Mouse (Mus musculus) v-Abl transformed pro-B cells (cell line): ENCODE data around the gene Trim54.

Experiments
- in situ Hi-C, 2 experiments: fragments of 400-800 bp; cut with MboI; formaldehyde crosslinking; loops; one replicate each; pipeline ENCODE4 v1.15.1; 2025; ENCODE audit not compliant: unreplicated experiment in 2 of 2

Trim54 gene

DNA sequence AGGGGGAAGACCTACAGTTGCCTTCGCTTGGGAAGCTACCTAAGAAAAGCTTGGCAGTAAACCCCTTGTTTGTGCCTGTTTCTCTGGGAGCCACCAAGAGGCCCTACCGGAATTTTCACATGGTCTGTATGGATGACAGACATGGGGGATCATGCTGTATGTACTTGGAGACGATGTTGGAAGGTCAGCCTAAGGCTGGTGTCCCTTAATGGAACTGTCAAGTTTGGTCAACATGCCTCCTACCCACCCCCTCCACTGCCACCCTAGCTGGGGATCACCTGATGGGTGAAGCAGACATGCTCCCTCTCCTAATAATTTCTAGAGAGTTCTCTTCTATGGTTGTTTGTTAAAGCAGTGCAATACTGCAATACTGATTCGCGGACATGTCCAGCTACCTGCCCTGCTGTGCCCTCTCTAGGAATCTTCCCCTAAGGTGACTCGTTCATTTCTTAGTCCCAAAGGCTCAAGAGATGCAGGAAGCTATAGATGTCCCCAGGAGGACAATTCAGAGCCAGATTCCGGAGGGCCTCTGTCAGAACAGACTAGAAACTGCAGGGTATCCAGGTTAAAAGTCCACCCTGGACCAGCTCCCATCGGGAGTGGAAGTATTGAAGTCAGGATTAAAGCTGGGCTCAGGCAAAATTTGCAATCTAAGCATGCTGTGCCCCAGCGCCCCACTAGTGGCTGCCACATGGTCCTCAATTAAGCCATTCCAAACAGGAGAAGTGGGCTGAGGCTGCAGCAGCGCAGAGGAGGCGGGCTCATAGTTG lies 20.6 kb upstream of the Trim54 start:
- in situ Hi-C loops, result no loop called here

DNA sequence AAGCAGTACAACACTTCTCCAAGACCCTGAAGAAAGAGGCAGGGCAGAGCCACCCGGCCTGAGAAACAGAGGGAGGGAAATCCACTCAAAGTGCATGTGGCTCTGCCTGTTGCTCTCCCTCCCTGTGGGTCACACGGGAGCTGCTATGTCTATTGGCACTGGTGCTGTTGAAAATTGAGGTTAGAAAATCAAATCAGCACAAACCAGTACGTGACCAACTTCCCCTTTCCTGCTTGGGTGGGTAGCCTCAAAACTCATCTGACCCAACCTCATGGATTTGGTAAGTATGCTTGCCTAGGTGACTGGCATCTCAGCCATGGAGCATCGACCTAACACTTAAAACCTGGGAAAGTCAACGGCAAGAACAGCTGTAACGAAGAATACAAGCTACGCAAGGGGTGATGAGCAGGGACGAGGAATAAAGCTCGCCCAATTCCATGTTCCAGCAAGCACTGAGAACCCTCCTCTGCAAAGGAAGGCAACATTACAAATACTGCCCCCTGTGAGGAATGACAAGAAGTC lies 10.6 kb upstream of the Trim54 start, which contains the start of gene Dnajc5g:
Gene Dnajc5g (plus strand): TSS at position 472 of the 522 bp plus-strand sequence.
- in situ Hi-C loops, result loop anchor here in 1 of 2 experiments (10.0 kb wide), 1 partner anchor 101 kb away; no protein-coding TSS in a partner anchor

DNA sequence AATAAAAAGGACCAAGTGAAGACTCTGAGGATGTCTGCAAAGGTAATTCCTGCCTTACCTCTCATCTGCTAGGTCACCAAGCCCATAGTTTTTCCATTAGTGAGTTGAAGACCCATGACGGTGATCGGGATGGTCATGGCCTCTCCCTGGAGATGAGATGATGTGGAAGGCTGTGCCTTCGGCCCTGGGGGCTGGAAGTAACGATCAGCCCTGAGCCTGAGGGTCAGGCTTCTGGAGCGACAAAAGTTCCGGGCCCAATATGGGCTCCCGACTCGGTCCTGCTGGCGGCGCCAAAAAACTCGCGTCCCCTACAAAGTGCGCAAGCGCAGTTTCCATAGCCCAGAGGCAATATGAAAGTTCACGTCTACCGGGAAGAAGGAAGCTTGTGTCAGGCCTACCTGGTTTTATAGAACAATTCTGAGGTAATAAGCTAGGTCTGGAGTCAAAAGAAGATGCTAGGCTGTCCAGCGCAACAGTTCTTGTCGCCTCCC lies 8.5 kb upstream of the Trim54 start, which contains the start of gene Slc30a3:
Gene Slc30a3 (minus strand): TSS at position 238 of the 491 bp plus-strand sequence.
- in situ Hi-C loops, result loop anchor here in 1 of 2 experiments (10.0 kb wide), 1 partner anchor 103 kb away; no protein-coding TSS in a partner anchor

DNA sequence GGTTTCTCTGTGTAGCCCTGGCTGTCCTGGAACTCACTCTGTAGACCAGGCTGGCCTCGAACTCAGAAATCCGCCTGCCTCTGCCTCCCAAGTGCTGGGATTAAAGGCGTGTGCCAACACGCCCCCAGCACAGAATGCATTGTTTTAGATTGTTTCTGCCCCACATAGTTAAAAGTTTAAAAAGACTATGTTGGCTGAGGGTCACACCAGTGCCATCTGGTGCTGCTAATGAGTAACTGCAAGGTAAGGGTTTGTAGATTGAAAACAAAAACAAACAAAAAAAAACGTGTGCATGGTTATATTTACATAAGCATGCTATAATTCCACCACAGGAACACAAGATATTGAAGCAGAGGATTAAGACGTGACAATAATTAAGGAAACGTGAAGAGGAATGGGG lies 5.7 kb upstream of the Trim54 start:
- in situ Hi-C loops, result no loop called here

DNA sequence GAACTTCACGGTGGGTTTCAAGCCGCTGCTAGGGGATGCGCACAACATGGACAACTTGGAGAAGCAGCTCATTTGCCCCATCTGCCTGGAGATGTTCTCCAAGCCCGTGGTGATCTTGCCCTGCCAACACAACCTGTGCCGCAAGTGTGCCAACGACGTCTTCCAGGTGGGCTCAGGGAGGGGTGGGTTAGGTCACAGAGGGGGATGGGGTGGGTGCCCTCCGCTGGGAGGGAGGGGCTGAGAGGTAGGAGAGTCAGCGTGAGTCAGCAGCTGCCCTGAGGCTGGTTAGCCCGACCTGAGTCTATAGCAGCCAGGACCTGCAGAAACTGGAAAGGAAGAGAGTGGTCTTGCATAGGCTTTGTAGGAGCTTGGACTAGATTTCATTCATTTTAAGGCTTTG lies 400 bp downstream of the Trim54 start:
- in situ Hi-C loops, result no loop called here

DNA sequence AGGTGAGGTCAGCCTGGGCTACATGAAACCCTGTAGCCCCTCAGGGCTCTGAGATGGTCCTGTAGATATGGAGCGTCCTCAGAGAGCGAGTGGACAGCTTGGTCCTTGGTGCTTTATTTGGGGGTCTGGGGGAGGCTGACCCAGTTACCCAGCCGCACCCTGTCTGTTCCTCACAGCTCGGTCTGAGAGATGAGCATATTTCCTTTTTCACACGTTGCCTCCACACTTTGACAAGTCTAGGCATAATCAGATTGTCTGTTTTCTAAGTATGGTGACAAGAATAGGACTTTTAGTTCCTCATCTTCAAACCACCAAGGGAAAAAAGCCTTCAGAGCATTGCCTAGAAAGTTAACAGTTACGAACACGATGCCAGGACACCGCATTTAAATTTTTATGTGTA lies 4.6 kb downstream of the Trim54 start:
- in situ Hi-C loops, result no loop called here

DNA sequence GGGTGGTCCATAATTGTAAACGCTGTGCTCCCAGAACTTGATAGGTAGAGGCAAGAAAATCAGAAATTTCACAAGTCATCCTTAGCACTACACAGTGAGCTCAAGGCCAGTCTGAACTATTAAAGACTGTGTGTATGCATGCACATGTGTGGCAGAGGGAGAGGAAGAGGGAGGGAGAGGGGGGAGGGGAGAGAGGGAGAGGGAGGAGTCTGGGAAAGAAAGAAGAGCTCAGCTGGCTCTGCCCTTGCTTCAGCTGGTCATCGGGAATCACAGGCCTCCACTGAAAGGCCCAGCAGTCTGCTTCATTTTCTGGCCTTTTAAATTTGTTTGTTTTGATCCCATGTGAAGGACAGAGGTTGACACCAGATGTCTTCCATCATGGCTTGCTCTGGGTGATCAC lies 7.0 kb downstream of the Trim54 start:
- in situ Hi-C loops, result no loop called here

DNA sequence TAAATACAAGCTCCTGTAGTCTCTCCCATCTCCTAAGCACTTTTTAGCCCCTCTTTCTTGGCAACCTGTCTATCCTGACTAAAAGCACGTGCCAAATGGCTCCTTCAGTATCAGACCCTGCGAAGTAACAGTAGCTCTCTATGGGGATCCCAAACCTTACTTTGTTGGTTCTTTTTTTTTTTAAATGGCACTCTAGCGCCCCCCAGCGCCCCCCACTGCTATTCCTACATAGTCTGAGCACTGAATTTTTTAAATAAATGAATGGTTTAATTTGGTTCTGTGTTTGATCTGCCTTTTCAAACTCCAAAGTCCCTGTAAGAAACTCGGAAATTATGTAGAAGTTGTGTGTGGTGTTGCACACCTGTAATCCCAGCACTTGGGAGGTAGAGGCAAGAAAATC lies 9.5 kb downstream of the Trim54 start:
- in situ Hi-C loops, result no loop called here

DNA sequence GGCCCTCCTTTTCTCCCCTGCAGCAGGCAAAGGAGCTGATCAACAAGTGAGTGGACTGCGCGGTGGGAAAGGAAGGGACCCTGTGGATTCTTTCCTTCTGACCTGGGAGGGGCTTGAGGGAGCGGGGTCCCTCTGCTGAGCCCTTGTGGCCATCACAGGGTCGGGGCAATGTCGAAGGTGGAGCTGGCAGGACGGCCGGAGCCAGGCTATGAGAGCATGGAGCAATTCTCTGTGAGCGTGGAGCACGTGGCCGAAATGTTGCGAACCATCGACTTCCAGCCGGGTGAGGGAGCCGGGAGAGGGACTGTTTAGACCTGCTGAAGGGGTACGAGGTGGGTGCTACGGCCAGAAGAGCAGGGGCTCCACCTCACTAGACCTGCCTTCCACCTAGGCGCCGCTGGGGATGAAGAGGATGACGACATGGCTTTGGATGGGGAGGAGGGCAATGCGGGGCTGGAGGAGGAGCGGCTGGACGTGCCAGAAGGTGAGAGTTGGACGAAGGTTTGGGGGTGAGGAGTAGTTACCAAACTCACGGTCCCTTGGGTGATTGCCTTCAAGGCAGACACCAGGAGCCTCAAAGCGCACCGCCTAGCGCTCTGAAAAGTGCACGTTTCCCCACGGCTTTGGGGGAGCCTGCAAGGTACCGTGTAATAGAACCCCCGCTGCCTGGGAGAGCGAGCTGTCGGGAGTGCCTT lies 20.4 kb downstream of the Trim54 start:
- in situ Hi-C loops, result no loop called here

DNA sequence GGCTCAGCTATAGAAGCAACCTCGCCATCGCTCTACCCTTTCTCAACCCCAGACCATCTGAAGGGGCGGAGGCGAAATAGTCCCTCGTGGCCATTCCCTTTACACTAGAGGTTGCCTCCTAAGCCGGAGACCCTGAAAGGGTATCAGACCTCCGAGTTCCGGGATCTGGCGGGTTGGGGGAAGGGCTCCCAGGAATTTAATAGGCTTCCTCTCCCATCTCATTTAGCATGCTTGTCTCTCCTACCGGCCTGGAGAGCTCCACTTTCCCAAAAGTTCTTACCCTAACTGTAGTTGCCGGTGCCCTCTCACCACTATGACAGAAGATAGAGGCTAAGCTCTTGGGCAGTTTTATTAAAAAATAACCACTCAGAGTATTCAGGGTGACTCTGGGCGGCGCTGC lies 21.1 kb downstream of the Trim54 start:
- in situ Hi-C loops, result no loop called here

DNA sequence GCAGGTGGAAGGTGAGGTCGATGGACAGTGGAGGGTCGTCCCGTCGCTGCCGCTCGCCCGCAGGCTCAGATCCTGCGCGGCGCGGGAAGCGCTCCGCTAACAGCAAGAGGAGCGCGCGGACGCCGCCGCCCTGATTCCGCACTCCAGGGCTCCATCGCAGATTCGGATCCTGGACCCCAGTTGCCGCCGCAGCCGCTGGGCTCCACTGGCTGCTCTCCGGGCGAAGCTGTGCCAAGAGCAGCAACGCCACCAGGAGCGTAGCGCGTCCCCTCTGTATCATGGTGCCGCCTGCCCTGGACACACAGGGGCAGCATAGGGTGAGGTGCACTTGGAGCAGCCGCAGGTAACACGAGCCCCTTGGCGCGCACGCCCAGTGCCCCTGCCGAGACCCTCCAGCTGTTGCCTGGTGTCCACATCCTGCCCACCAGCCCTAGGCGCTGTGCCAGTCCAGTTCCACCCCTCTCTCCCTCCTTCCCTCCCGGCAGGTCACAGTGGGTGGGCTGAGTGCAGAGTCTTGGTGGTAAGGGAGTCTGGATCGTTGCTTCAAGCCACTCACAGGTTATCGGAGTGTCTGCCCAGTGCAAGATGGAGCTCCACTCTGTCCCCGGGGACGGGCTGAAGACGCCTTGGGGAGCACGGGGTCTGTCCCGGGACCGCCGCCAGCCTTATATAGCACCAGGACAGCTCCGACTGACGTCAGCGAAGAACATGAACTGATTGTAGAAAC lies 21.9 kb downstream of the Trim54 start, which contains the start of gene Ucn:
Gene Ucn (minus strand): TSS at position 589 of the 727 bp plus-strand sequence.
- in situ Hi-C loops, result no loop called here

DNA sequence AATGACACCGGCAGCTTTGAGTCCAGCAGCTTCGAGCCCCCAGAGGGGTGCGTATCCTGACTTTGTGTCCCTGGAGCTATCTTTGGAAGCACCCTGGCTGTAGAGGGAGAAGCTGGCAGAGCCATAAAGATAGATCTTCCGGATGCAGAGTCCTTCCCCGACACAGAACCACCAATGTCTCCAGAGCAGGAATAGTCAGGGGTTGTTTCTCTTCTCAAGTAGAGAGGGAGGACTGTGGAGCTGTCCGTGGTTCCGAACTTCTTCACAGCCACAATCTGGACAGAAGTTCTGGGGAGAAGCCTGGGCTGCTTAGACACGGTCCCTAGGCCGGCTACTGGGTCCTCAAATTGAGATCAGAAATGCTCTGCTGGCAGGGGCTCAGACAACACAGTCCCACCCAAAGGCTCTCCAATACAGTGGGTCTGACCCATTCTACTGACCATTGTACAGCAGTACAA lies 22.5 kb downstream of the Trim54 start:
- in situ Hi-C loops, result no loop called here

DNA sequence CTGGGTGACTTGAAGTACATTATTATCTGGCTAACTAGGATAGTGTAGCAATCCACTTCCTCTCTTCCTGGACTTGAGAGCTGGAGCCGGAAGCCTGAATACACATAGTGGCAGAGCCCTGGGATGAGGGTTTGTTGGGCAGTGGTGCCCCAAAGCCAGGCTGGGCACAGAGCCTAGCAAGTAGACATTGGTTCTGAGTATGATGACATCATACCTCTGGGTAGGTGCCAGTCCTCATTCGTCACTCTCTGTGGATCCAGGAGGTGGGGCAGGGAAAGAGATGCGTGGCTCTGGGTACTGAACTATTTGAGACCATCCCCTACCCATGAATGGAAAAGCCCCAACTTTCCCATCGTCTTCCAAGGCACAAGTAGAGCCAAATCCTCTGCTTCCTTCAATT lies 33.3 kb downstream of the Trim54 start:
- in situ Hi-C loops, result no loop called here

DNA sequence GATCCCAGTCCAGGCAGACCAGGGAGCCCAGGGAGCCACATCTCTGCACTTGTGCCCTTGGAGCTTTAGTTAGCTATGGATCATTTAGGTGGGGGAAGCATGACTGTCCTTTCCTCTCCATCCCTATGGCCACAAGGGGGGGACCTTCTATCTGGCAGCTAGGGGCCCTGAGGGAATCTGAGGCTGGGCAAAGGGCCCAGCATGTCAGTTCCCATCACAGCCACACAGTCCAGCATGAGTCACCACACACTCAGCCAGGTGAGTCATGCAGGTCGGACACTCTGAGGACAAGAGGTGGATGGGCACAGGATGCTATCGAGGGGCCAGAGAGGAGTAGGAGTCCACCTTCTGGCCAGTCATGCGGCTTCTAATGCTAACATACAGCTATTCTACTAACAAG lies 35.2 kb downstream of the Trim54 start:
- in situ Hi-C loops, result no loop called here

DNA sequence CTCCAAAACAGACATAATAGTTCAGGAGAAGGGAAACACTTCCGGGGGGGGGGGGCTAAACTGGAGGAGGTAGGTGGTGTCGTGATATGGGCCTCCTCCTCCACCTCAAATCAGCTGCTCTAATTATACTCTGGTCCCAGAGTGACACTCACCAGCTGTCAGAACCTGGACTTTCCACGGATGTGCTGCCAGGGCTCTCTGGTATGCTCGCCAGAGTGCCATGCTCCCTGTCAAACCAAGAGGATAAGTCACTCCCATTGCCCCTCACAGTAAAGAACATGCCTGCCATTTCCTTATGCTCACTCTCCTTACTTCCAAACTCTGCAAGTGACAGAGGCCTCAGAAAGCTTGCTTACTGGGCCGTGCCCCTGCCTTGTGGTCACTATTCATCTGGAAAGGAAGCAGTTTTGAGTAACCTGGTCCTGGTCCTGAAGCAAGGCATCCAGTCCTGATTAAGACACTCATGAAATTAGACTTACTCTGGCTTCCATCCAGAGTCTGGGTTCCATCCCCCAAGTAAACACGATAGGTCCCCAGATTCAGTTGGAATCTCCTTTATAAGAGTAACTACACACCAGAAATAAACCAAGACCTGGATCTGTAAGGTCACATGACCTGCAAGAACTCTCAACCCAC lies 37.1 kb downstream of the Trim54 start:
- in situ Hi-C loops, result no loop called here

DNA sequence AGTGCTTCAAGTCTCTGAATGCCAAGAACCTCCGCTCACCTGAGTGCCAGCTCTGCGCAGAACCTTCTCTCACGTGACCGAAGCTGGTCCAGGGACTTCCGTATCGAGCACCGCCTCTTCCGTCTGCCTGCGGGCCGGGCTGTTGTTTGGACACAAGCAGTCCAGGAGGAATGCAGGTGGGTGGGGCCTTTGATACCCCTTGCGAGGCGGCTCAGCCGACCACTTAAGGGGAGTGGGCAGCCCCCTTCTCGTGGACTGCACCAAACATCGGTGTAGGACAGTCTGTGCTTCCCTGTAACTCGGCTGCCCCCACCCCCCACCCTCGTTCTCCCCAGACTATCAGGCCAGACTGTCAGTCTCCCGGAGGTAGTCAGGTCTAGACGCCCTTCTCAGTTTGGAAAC lies 37.6 kb downstream of the Trim54 start, which contains the start of gene Mpv17:
Gene Mpv17 (minus strand): TSS at position 100 of the 402 bp plus-strand sequence.
- in situ Hi-C loops, result no loop called here

DNA sequence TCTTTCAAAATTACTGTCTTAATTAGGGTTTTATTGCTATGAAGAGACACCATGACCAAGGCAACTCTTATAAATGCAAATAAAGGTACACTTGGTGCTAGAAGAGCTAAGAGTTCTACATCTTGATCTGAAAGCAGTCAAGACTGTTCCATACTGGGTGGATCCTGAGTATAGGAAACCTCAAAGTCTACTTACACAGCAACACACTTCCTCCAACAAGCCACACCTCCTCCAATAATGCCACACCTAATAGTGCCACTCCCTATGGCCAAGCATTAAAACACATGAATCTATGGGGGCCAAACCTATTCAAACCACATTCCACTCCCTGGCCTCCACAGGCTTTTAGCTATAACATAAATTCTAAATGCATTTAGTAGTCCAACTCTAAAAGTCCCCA lies 46.0 kb downstream of the Trim54 start:
- in situ Hi-C loops, result no loop called here

DNA sequence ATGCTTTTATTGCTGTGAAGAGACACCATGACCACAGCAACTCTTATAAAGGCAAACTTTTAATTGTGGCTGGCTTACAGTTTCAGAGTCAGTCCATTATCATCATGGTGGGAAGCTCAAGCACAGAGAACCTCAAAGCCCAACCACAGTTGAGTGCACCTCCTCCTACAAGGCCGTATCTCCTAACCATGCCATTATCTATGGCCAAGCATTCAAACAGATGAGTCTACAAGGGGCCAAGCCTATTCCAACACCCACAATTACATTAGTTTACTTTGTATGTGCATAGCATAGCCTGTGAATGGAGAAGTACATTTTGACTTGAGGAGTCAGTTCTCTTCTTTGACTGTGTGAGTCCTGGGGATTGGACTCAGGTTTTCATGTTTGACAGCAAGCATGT lies 48.4 kb downstream of the Trim54 start:
- in situ Hi-C loops, result no loop called here

DNA sequence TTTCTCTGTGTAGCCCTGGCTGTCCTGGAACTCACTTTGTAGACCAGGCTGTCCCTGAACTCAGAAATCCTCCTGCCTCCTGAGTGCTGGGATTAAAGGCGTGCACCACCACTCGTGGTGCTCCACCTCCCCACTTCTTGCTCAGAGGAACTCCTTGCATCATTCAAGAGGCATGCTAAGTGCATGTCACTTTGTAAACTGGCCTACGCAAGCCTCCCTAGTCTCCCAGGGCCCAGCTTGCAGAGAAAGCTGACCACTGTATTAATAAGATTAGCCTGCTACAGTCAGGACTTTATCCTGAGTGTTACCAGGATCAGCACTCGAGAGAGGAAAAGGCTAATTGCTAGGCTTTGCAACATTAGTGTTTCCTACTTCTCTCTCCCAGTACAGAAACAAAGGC lies 52.1 kb downstream of the Trim54 start:
- in situ Hi-C loops, result no loop called here

DNA sequence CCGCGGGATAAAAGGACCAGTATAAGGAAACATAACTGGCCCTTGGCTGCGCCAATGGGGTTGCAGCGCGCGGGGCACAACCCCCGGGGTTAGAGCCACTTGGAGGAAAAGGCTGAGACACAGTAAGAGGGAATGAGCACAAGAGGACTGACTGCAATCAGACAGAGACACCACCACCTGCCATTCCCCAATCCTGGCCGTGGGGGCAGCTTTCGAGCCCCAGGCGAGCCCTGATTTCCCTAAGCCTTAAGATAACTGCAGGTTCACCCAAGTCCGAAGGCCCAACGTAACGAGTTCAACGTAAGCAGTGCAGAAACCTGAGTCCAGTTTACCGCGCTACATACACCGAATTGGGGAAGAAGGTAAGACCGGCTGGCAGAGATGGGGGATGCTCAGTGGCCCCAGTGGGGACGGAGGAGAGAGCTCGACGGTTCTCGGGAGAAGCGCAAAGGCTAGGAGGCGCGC lies 62.8 kb downstream of the Trim54 start:
- in situ Hi-C loops, result loop anchor here in 1 of 2 experiments (25.0 kb wide), 1 partner anchor 283 kb away; the partner anchor contains the start of gene Zfp512
